Mouse (Mus musculus): ENCODE data around the gene Gk. TPM values are rescaled to one million over a fixed set of nuclear protein-coding genes. Genes with fewer than 3 reads are reported as not detected.

Gene Gk
- polyA plus RNA-seq, 1 experiment, result 0.35 TPM

DNA sequence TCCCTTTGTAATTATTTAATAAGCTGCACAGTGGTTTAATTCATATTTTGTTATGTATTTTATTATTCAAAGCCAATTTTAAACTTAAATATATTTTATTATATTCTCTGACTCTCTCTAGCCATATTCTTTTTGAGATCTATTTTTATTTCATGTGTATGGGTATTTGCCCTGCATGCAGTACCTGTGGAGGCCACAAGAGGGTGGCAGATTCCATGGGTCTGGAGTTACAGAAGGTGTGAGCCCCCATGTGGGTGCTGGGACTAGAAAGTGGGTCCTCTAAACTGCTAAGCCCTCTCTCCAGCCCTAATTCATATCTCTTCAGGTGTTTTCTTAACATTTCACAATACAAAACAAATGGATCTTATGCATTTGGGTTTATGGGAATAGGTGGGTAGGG is 55.4 kb downstream of the Gk start:
- no peaks in the 10 kb centered on the region for H3K4me1 ChIP-seq (ENCODE audit: control insufficient read depth, insufficient read depth, insufficient read length)
- TF ChIP-seq CTCF (IDR thresholded peaks at IDR 0.05; ENCODE audit: extremely low read depth, insufficient read depth, insufficient read length, insufficient replicate concordance) (peak; percentile 25; the same call in 1 of the 2 replicates), POLR2A (IDR thresholded peaks at IDR 0.05; ENCODE audit: low read depth, low read length) (no peak)
- peak in 1 of 2 experiments; percentile 14 for DNase-seq (ENCODE audit: low read depth in 1 of 2, low spot score in 2 of 2)
- no peaks in the 10 kb centered on the region for H3K27me3 ChIP-seq (ENCODE audit: control insufficient read depth, insufficient read depth, low read length)
- no peak overlapping the region for H3K27ac ChIP-seq (ENCODE audit: insufficient read depth, low read length)
- no peak overlapping the region for H3K4me3 ChIP-seq (ENCODE audit: extremely low read depth, insufficient read depth, insufficient read length)
- no peaks in the 10 kb centered on the region for H3K36me3 ChIP-seq (ENCODE audit: control insufficient read depth, insufficient read depth, low read length)

DNA sequence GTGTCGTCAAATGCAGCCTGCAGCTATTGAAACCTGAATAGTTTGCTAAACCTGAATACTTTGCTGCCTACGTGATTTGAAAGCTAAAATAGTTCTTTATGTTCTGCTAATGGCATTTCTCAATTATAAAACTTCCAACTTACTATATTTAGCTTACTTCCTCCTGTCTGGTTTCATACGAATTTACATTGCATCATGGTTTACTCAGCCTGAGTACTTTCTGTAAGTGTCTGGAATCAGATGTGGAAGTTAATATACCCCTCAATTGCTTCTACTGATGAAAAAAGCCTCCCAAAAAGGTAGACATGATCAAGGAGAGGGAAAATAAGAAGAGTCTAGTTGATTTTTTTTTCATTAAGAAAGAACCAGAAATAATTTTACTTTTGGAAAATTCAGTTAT is 66.2 kb downstream of the Gk start:
- DNase-seq (ENCODE audit: low read depth in 1 of 2, low spot score in 2 of 2), result no peak
- WGBS, result 48% methylated on average over 3 of the region's 3 CpGs
- Histone ChIP-seq H3K36me3 (ENCODE audit: control insufficient read depth, insufficient read depth, low read length) (no peaks in the 10 kb centered on the region), H3K27ac (ENCODE audit: insufficient read depth, low read length) (no peak overlapping the region), H3K4me1 (ENCODE audit: control insufficient read depth, insufficient read depth, insufficient read length) (no peaks in the 10 kb centered on the region), H3K27me3 (ENCODE audit: control insufficient read depth, insufficient read depth, low read length) (no peaks in the 10 kb centered on the region), H3K4me3 (ENCODE audit: extremely low read depth, insufficient read depth, insufficient read length) (no peak overlapping the region)
- no peak for TF ChIP-seq CTCF (IDR thresholded peaks at IDR 0.05; ENCODE audit: extremely low read depth, insufficient read depth, insufficient read length, insufficient replicate concordance)
- TF ChIP-seq POLR2A (IDR thresholded peaks at IDR 0.05; ENCODE audit: low read depth, low read length), result no peak

GRCm38 (mm10) chrX:85705715-85706114 is 70.9 kb downstream of the Gk start:
- no peak overlapping the region for H3K4me3 ChIP-seq (ENCODE audit: extremely low read depth, insufficient read depth, insufficient read length)

GRCm38 (mm10) chrX:85683723-85684122 is 92.9 kb downstream of the Gk start:
- 72% methylated on average over 2 of the region's 2 CpGs for WGBS
- Histone ChIP-seq H3K4me3 (ENCODE audit: extremely low read depth, insufficient read depth, insufficient read length) (no peak overlapping the region), H3K27ac (ENCODE audit: insufficient read depth, low read length) (no peak overlapping the region), H3K4me1 (ENCODE audit: control insufficient read depth, insufficient read depth, insufficient read length) (no peaks in the 10 kb centered on the region), H3K36me3 (ENCODE audit: control insufficient read depth, insufficient read depth, low read length) (no peaks in the 10 kb centered on the region), H3K27me3 (ENCODE audit: control insufficient read depth, insufficient read depth, low read length) (no peaks in the 10 kb centered on the region)
- TF ChIP-seq POLR2A (IDR thresholded peaks at IDR 0.05; ENCODE audit: low read depth, low read length) (no peak), CTCF (IDR thresholded peaks at IDR 0.05; ENCODE audit: extremely low read depth, insufficient read depth, insufficient read length, insufficient replicate concordance) (no peak)
- DNase-seq (ENCODE audit: low read depth in 1 of 2, low spot score in 2 of 2), result no peak

More at GRCm38 (mm10) chrX:85705715-85706114, 70.9 kb downstream of the Gk start:
- Histone ChIP-seq H3K36me3 (ENCODE audit: control insufficient read depth, insufficient read depth, low read length) (no peaks in the 10 kb centered on the region), H3K27ac (ENCODE audit: insufficient read depth, low read length) (no peak overlapping the region), H3K27me3 (ENCODE audit: control insufficient read depth, insufficient read depth, low read length) (no peaks in the 10 kb centered on the region), H3K4me1 (ENCODE audit: control insufficient read depth, insufficient read depth, insufficient read length) (no peaks in the 10 kb centered on the region)
- no peak for TF ChIP-seq POLR2A (IDR thresholded peaks at IDR 0.05; ENCODE audit: low read depth, low read length)
- no peak for TF ChIP-seq CTCF (IDR thresholded peaks at IDR 0.05; ENCODE audit: extremely low read depth, insufficient read depth, insufficient read length, insufficient replicate concordance)
- 92% methylated on average over 3 of the region's 3 CpGs for WGBS
- no peak for DNase-seq (ENCODE audit: low read depth in 1 of 2, low spot score in 2 of 2)

- Histone ChIP-seq H3K36me3 (ENCODE audit: control insufficient read depth, insufficient read depth, low read length) (no peaks in the 10 kb centered on the region), H3K4me1 (ENCODE audit: control insufficient read depth, insufficient read depth, insufficient read length) (no peaks in the 10 kb centered on the region), H3K27ac (ENCODE audit: insufficient read depth, low read length) (no peak overlapping the region), H3K27me3 (ENCODE audit: control insufficient read depth, insufficient read depth, low read length) (no peaks in the 10 kb centered on the region), H3K4me3 (ENCODE audit: extremely low read depth, insufficient read depth, insufficient read length) (no peak overlapping the region)
- no peak for TF ChIP-seq CTCF (IDR thresholded peaks at IDR 0.05; ENCODE audit: extremely low read depth, insufficient read depth, insufficient read length, insufficient replicate concordance)
- TF ChIP-seq POLR2A (IDR thresholded peaks at IDR 0.05; ENCODE audit: low read depth, low read length), result no peak
- 60% methylated on average over 1 of the region's 1 CpGs for WGBS
- DNase-seq (ENCODE audit: low read depth in 1 of 2, low spot score in 2 of 2), result no peak
Measured at GRCm38 (mm10) chrX:85682125-85682524, 94.5 kb downstream of the Gk start.

DNA sequence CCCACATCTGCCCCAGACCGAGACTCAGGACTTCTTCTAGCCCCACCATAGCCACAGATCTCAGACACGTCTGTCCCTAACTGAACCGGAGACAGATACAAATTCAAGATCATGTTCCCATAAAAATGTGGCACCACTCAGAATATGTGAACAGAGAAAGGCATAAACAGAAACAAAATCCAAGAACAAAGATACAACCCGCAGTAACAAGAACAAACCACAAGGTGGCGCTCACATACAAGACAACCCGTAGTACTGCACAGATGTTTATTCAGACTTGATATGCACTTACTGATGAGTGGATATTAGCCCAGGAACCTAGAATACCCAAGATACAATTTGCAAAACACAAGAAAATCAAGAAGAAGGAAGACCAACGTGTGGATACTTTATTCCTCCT is 99.8 kb downstream of the Gk start:
- no peaks in the 10 kb centered on the region for H3K4me1 ChIP-seq (ENCODE audit: control insufficient read depth, insufficient read depth, insufficient read length)
- H3K4me3 ChIP-seq (ENCODE audit: extremely low read depth, insufficient read depth, insufficient read length), result no peak overlapping the region
- H3K27ac ChIP-seq (ENCODE audit: insufficient read depth, low read length), result no peak overlapping the region
- H3K27me3 ChIP-seq (ENCODE audit: control insufficient read depth, insufficient read depth, low read length), result no peaks in the 10 kb centered on the region
- 18% methylated on average over 7 of the region's 7 CpGs for WGBS
- no peak for TF ChIP-seq CTCF (IDR thresholded peaks at IDR 0.05; ENCODE audit: extremely low read depth, insufficient read depth, insufficient read length, insufficient replicate concordance)
- no peak for TF ChIP-seq POLR2A (IDR thresholded peaks at IDR 0.05; ENCODE audit: low read depth, low read length)
- peak; percentile 2 to 7 for DNase-seq (ENCODE audit: low read depth in 1 of 2, low spot score in 2 of 2)
- no peaks in the 10 kb centered on the region for H3K36me3 ChIP-seq (ENCODE audit: control insufficient read depth, insufficient read depth, low read length)

Other genes starting within 250 kb of the Gk start
- 4.0 TPM in 2 replicates for gene Tab3, start 202.8 kb downstream of the Gk start, polyA plus RNA-seq (2012; rRNA removed)
- gene 5430427O19Rik, start 93.5 kb upstream of the Gk start, polyA plus RNA-seq (2012; rRNA removed), result 0.60 and 0.78 TPM in 2 replicates

Data from spleen, adult 2 months (tissue).